Mouse (Mus musculus): Measurements from ENCODE around the gene Scgb2b18.
"Not testable (repeated sequence)": the region's sequence is repeated elsewhere in the genome, so short reads cannot be mapped to it uniquely, and the experiment has no call there.

Gene Scgb2b18

GRCm38 (mm10) chr7:33173764-33174163, at the start of gene Scgb2b18:
Gene Scgb2b18, minus strand, starts transcription at chr7:33173864.
- not testable (repeated sequence) for DNase-seq (ENCODE audit: inconsistent age in 2 of 2, low spot score in 1 of 2)

- DNase-seq (ENCODE audit: inconsistent age in 2 of 2, low spot score in 1 of 2): not testable (repeated sequence)
Measured at GRCm38 (mm10) chr7:33185268-33185667, 11.6 kb upstream of the Scgb2b18 start, which contains the start of gene Scgb1b18. Gene Scgb1b18, plus strand, starts transcription at chr7:33185568.

All from adrenal gland, adult (tissue).